Mouse (Mus musculus): ENCODE data around the gene Cyth1.
A peak's percentile ranks its signal among the peaks of the same experiment; 100 is the strongest.

Gene Cyth1

GRCm38 (mm10) chr11:118101133-118101532 lies 147.3 kb downstream of the Cyth1 start:
- no peak for DNase-seq

- no peak for DNase-seq
These were observed 151.7 kb downstream of the Cyth1 start for GRCm38 (mm10) chr11:118096736-118097135.

GRCm38 (mm10) chr11:118095004-118095403 lies 153.4 kb downstream of the Cyth1 start:
- DNase-seq = no peak

GRCm38 (mm10) chr11:118091002-118091670 lies 157.3 kb downstream of the Cyth1 start:
- DNase-seq = no peak

GRCm38 (mm10) chr11:118088896-118089295 lies 159.5 kb downstream of the Cyth1 start:
- no peak for DNase-seq

GRCm38 (mm10) chr11:118085961-118086360 lies 162.4 kb downstream of the Cyth1 start:
- DNase-seq = no peak

- DNase-seq = no peak
These were observed 163.2 kb downstream of the Cyth1 start for GRCm38 (mm10) chr11:118085176-118085575.

- DNase-seq = no peak
These were observed 164.1 kb downstream of the Cyth1 start for GRCm38 (mm10) chr11:118084266-118084665.

GRCm38 (mm10) chr11:118083811-118084210 lies 164.6 kb downstream of the Cyth1 start:
- peak; percentile 85 to 90 for DNase-seq

- no peak for DNase-seq
These were observed 166.1 kb downstream of the Cyth1 start for GRCm38 (mm10) chr11:118082294-118082693.
